Mouse (Mus musculus) induced T-regulatory cell, adult 2 months (primary cell): ENCODE results near the gene Olfr202.
"Not testable (repeated sequence)": the region's sequence is repeated elsewhere in the genome, so short reads cannot be mapped to it uniquely, and the experiment has no call there.

Source experiments
- DNase-seq: peaks from one replicate; pipeline ENCODE4 v3.0.0-alpha.2; 2012; ENCODE audit warnings: low read depth

Gene Olfr202

DNA sequence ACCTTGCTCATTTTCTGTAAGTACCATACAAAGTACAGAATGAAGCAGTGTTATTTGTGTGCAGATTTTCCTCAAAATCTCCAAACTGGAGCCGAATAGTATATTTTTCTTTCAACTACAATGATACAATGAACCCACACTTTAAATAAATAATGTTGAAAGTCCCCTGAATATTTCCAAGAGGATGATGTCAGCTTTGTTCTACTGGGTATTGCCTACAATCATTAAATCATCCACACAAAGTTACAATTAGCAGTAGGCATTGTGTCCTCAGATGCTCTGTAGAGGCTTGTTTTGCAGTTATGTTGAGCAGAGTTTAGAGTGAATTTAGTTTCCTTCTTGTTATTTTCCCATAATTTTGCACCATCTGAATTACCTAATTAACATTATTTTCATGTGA is at the start of gene Olfr202:
TSS of gene Olfr202 (minus strand) at position 101 of the 400 bp plus-strand sequence.
- DNase-seq, result no peak

DNA sequence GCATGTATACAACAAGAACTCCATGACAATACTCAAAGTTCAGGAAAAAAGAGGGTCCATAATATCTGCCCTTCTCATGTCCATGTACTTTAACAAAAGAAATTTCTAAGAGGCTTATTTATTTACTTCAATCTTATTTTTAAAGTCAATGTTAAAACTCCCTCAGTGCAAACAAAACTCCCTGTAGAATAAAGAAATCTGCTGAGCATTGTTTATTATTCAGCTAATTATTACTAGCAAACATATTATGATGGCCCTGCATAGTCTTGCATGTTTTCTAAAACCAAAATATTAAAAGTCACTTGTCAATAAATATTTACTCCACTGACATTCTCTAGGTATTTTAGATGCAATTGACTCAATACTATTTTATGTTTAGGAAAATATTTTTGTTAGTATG is 44.4 kb upstream of the Olfr202 start, which contains the start of gene Olfr205:
TSS of gene Olfr205 (minus strand) at position 101 of the 400 bp plus-strand sequence.
- no peak for DNase-seq

GRCm38 (mm10) chr16:59323262-59323661 is 36.7 kb upstream of the Olfr202 start:
- not testable (repeated sequence) for DNase-seq

DNA sequence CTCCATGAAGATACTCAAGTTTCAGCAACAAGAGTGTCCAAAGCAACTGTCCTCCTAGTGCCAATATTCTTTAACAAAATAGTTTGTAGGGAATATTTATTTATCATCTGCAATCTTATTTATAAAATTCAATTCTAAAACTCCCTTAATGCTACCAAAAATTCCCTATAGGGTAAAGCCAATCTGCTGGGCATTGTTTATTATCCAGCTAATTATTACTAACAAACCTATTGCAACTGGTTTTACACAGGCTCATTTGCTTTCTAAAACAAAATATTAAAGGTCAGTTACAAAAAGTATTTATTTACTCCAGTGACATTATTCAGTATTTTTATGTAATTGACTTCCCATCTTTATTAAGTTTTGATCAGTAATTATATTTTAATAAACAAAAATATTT is 31.6 kb upstream of the Olfr202 start, which contains the start of gene Olfr204:
TSS of gene Olfr204 (minus strand) at position 101 of the 400 bp plus-strand sequence.
- no peak for DNase-seq

GRCm38 (mm10) chr16:59298581-59298980 is 12.0 kb upstream of the Olfr202 start, which contains the start of gene Olfr203:
Gene Olfr203, plus strand, starts transcription at chr16:59298881.
- DNase-seq, result no peak

DNA sequence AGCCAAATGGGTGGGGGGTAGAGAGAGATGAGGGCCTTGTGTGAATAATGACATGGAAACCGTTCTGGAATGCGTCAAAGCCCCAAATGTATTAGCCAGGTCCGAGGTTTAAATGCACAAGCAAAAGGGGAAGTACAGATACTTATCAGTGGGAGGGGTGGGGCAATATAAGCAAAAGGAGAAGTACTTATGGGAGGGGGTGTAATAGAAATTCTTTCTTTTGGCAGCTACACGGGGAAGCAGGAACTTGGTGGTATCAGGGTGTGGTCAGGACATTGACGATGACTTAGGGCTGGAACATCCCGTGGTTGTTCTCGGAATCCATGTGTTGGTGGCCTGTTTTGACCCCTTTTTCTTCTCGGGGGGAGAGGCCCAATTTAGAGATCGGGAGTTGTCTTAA is 983 bp upstream of the Olfr202 start:
- DNase-seq, result not testable (repeated sequence)

- DNase-seq, result no peak
These were observed 3.1 kb downstream of the Olfr202 start for GRCm38 (mm10) chr16:59283476-59283875.

DNA sequence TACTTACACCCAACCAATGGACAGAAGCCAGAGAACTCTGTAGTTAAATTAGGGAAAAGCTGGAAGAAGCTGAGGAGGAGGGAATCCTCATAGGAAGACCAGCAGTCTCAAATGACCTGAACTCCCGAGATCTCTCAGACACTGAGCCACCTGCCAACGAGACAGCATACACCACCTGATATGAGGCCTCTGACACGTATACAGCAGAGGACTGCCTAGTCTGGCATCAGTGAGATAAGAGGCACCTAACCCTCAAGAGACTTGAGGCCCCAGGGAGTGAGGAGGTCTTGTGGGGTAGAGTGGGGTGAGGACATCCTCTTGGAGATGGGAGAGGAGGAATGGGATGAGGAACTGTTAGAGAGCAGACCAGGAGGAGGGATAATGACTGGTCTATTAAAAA is 6.1 kb downstream of the Olfr202 start:
- DNase-seq, result no peak

GRCm38 (mm10) chr16:59272532-59272931 is 14.1 kb downstream of the Olfr202 start, which contains the start of gene Olfr201:
Gene Olfr201, minus strand, starts transcription at chr16:59272632.
- not testable (repeated sequence) for DNase-seq

- not testable (repeated sequence) for DNase-seq
These were observed 17.5 kb downstream of the Olfr202 start for GRCm38 (mm10) chr16:59269097-59269496.

DNA sequence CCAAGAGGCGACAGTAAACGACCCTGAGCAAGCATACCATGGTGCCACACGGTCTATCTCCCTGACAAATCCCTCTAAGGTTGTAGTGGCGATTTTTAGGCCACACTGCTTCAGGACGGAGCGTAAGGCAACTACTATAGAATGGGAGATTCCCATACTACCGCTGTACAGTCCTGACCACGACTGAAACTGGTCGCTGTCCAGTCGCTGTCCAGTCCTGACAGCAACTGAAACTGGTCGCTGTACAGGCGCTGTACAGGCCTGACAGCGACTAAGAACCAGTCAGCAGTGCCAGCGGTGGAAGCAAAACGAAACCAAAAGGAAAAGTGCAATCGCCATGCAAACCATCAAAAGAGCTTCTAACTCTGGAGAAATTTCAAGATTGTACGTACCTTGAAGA is 36.9 kb downstream of the Olfr202 start:
- DNase-seq, result no peak
